Comparison of ENCODE assay signal across 26 mouse cellular contexts in the genomic region with DNA sequence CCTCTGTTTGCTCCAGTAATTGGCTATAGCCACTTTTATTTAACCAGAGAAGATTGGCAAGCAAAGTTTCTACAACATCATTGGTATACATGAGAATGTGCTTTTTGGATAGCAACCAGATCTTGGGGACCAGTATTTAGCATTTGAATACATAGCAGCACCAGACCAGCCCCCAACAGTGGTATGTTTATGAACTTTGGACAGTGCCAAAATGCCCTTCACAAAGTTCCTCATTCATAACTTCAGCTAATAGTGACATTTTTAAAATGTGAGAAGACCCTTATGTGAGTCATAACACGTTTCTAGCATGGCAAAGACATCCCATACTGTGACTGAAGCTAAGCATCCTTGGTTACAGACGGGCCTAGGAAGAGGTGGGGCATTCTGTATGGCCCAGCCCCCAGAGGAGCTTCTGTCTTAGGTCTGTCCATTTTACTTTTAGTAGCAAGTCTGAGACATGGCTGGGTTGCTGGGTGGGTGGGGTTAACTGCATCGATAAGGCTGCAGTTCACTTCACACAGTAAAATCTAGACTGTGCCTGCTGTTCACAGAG. TPM values are rescaled to one million over a fixed set of nuclear protein-coding genes. Genes with fewer than 3 reads are reported as not detected.
A peak's percentile ranks its signal among the peaks of the same experiment; 100 is the strongest.
DNase-seq lines count a peak whose midpoint lies in the region; ATAC-seq and TF ChIP-seq lines count a peak whose summit lies in the region.
"Had no signal": no experiment of that assay in that cellular context is flagged by ENCODE, and none has a peak within 500 bp of the region (broad histone marks: within the 10 kb centered on the region; RNA-seq: fewer than 3 reads in every experiment).

No protein-coding gene starts in this region.

- H3K4me1 ChIP-seq in hindbrain, embryonic 15.5 days (replicated peaks) = no peaks in the 10 kb centered on the region
- no peaks in the 10 kb centered on the region for H3K4me1 ChIP-seq in hindbrain, embryonic 14.5 days (replicated peaks; ENCODE audit: control insufficient read depth, insufficient read depth, low read length)
- no peaks in the 10 kb centered on the region; the same call in 1 of the 2 replicates for H3K4me1 ChIP-seq in lung, embryonic 16.5 days (replicated peaks; ENCODE audit: control insufficient read depth, insufficient read depth, low read length)
- H3K4me1 ChIP-seq: embryonic facial prominence, embryonic 10.5 days; embryonic facial prominence, embryonic 13.5 days; forebrain, embryonic 12.5 days; forebrain, embryonic 15.5 days; heart, embryonic 12.5 days; heart, embryonic 15.5 days; hindbrain, embryonic 12.5 days had no signal

- no peak for DNase-seq in hindbrain, embryonic 14.5 days (ENCODE audit: low spot score)
- no peak for DNase-seq in layer of hippocampus, adult 2 months (ENCODE audit: low spot score in 2 of 2)
- no peak for DNase-seq in layer of hippocampus, adult 8-10 months (ENCODE audit: low spot score in 2 of 2)
- DNase-seq in lung, postnatal 10 days = no peak
- DNase-seq: adrenal gland, adult 8-10 months; adrenal gland, postnatal 25 days; cerebellum, adult 11-12 months; cerebellum, adult 8-10 months; cerebellum, postnatal 10 days; cerebellum, postnatal 36 days; embryo, embryonic 11 days; gastrocnemius, postnatal 25 days; heart, adult 18-20 months; heart, postnatal 10 days; heart, postnatal 36 days had no signal

- no peak for TF ChIP-seq CTCF in layer of hippocampus, adult 2 months (conservative IDR thresholded peaks at IDR 0.05)

- H3K4me3 ChIP-seq in hindbrain, embryonic 15.5 days = no peak overlapping the region
- no peak overlapping the region for H3K4me3 ChIP-seq in hindbrain, embryonic 14.5 days (replicated peaks; ENCODE audit: low read length)
- no peak overlapping the region for H3K4me3 ChIP-seq in layer of hippocampus, adult 2 months
- no peak overlapping the region for H3K4me3 ChIP-seq in lung, embryonic 16.5 days (ENCODE audit: low read length)
- H3K4me3 ChIP-seq: embryonic facial prominence, embryonic 10.5 days; embryonic facial prominence, embryonic 13.5 days; erythroblast, embryonic 14.5 days; forebrain, embryonic 12.5 days; forebrain, embryonic 15.5 days; heart, embryonic 12.5 days; heart, embryonic 15.5 days; hindbrain, embryonic 12.5 days had no signal

- 0 out of 2 replicates have a peak overlapping the region, but pooled peaks have one; percentile 21 for H3K27ac ChIP-seq in hindbrain, embryonic 15.5 days (replicated peaks)
- H3K27ac ChIP-seq in hindbrain, embryonic 14.5 days = no peak overlapping the region
- peak overlapping the region; percentile 61; the same call in 1 of the 2 replicates for H3K27ac ChIP-seq in layer of hippocampus, adult 2 months
- no peak overlapping the region for H3K27ac ChIP-seq in lung, embryonic 16.5 days (ENCODE audit: low read length)
- H3K27ac ChIP-seq: embryonic facial prominence, embryonic 10.5 days; embryonic facial prominence, embryonic 13.5 days; forebrain, embryonic 12.5 days; forebrain, embryonic 15.5 days; heart, embryonic 15.5 days; hindbrain, embryonic 12.5 days had no signal

- no peak for ATAC-seq in hindbrain, embryonic 15.5 days (ENCODE audit: low FRiP score, low read depth)
- no peak; the same call in 1 of the 2 replicates for ATAC-seq in hindbrain, embryonic 14.5 days (ENCODE audit: low FRiP score)
- peak; percentile 68 for ATAC-seq in lung, embryonic 16.5 days (ENCODE audit: low read depth)
- ATAC-seq: activated CD4-positive, CD25-positive, alpha-beta regulatory T cell, adult 4 months; forebrain, embryonic 15.5 days had no signal

- no peak overlapping the region for H3K9ac ChIP-seq in hindbrain, embryonic 15.5 days
- no peak overlapping the region for H3K9ac ChIP-seq in hindbrain, embryonic 14.5 days
- no peak overlapping the region for H3K9ac ChIP-seq in lung, embryonic 16.5 days (ENCODE audit: low read length)
- H3K9ac ChIP-seq: embryonic facial prominence, embryonic 13.5 days; forebrain, embryonic 12.5 days; forebrain, embryonic 15.5 days; heart, embryonic 12.5 days; heart, embryonic 15.5 days; hindbrain, embryonic 12.5 days had no signal

- no peaks in the 10 kb centered on the region for H3K27me3 ChIP-seq in hindbrain, embryonic 15.5 days
- no peaks in the 10 kb centered on the region for H3K27me3 ChIP-seq in hindbrain, embryonic 14.5 days (ENCODE audit: control insufficient read depth, insufficient read depth, low read length)
- no peaks in the 10 kb centered on the region for H3K27me3 ChIP-seq in lung, embryonic 16.5 days (ENCODE audit: control insufficient read depth, insufficient read depth, low read depth, low read length)
- H3K27me3 ChIP-seq: embryonic facial prominence, embryonic 13.5 days; forebrain, embryonic 12.5 days; forebrain, embryonic 15.5 days; hindbrain, embryonic 12.5 days had no signal

- H3K36me3 ChIP-seq in hindbrain, embryonic 15.5 days = peaks cover 45% of the 10 kb centered on the region
- H3K36me3 ChIP-seq in hindbrain, embryonic 14.5 days (replicated peaks; ENCODE audit: control insufficient read depth, insufficient read depth) = peaks cover 70% of the 10 kb centered on the region
- H3K36me3 ChIP-seq in lung, embryonic 16.5 days (ENCODE audit: control insufficient read depth, insufficient read depth, low read length) = no peaks in the 10 kb centered on the region
- H3K36me3 ChIP-seq: embryonic facial prominence, embryonic 10.5 days; embryonic facial prominence, embryonic 13.5 days; forebrain, embryonic 12.5 days; heart, embryonic 12.5 days; heart, embryonic 15.5 days had no signal

- H3K4me2 ChIP-seq in hindbrain, embryonic 15.5 days = no peak overlapping the region
- H3K4me2 ChIP-seq in hindbrain, embryonic 14.5 days (replicated peaks) = no peak overlapping the region
- H3K4me2 ChIP-seq in lung, embryonic 16.5 days (ENCODE audit: low read depth, low read length) = no peak overlapping the region
- H3K4me2 ChIP-seq: embryonic facial prominence, embryonic 13.5 days; forebrain, embryonic 12.5 days; forebrain, embryonic 15.5 days; heart, embryonic 12.5 days; heart, embryonic 15.5 days; hindbrain, embryonic 12.5 days had no signal

- H3K9me3 ChIP-seq in hindbrain, embryonic 15.5 days = no peaks in the 10 kb centered on the region
- no peaks in the 10 kb centered on the region for H3K9me3 ChIP-seq in hindbrain, embryonic 14.5 days (ENCODE audit: control insufficient read depth, low read length)
- H3K9me3 ChIP-seq in lung, embryonic 16.5 days (ENCODE audit: control insufficient read depth, low read length) = no peaks in the 10 kb centered on the region
- H3K9me3 ChIP-seq: embryonic facial prominence, embryonic 10.5 days; embryonic facial prominence, embryonic 13.5 days; forebrain, embryonic 12.5 days; forebrain, embryonic 15.5 days; heart, embryonic 12.5 days; heart, embryonic 15.5 days; hindbrain, embryonic 12.5 days had no signal

- 72% methylated on average over 3 of the region's 3 CpGs for WGBS in hindbrain, embryonic 15.5 days
- 76% methylated on average over 3 of the region's 3 CpGs for WGBS in hindbrain, embryonic 14.5 days
- 43% methylated on average over 3 of the region's 3 CpGs for WGBS in lung, embryonic 16.5 days

RNA-seq across cellular contexts. Expression of a gene that starts 39.8 kb away (rescaled TPM):
- polyA plus RNA-seq in hindbrain, embryonic 15.5 days (2015; fragmentation: Nextera tagmentation; extraction: Ambion mirVana) = 46.9 and 48.6 TPM in 2 replicates
- polyA plus RNA-seq in hindbrain, embryonic 14.5 days (2014; fragmentation: Nextera tagmentation; extraction: Ambion mirVana) = 60.0 and 65.3 TPM in 2 replicates
- 10 to 100 TPM; 77.9 to 78.1 TPM for total RNA-seq in layer of hippocampus, adult 2 months (2021)
- 10 to 100 TPM; 65.3 to 84.7 (median 75.5) TPM for total RNA-seq in layer of hippocampus, adult 8-10 months (2022)
- polyA plus RNA-seq in lung, embryonic 16.5 days (2015; fragmentation: Nextera tagmentation; extraction: Ambion mirVana) = 99.9 and 105 TPM in 2 replicates
- polyA plus RNA-seq: activated CD4-positive, CD25-positive, alpha-beta regulatory T cell, adult 4 months; erythroblast, embryonic 14.5 days had no signal

Comparison
In these comparisons a context has a peak if more than half of its experiments do, and no peak if none do; other contexts are left out.
1. H3K27ac ChIP-seq: peak in hindbrain, embryonic 15.5 days (single experiment) and layer of hippocampus, adult 2 months (single experiment); none in hindbrain, embryonic 14.5 days (single experiment) and lung, embryonic 16.5 days (single experiment).